Mouse (Mus musculus) ZHBTc4 (cell line): ENCODE data around the gene Arhgef25.

Experiments used
- DNase-seq: peaks from one replicate; pipeline ENCODE4 v3.0.0-alpha.2; 2011; ENCODE audit warnings: low read depth, low spot score

Gene Arhgef25

GRCm38 (mm10) chr10:127189651-127190381, at the start of gene Arhgef25:
Arhgef25 (minus strand) TSS chr10:127190083.
- DNase-seq, result no peak

- DNase-seq, result peak; percentile 85
These were observed 48.5 kb upstream of the Arhgef25 start for GRCm38 (mm10) chr10:127238241-127238824.

DNA sequence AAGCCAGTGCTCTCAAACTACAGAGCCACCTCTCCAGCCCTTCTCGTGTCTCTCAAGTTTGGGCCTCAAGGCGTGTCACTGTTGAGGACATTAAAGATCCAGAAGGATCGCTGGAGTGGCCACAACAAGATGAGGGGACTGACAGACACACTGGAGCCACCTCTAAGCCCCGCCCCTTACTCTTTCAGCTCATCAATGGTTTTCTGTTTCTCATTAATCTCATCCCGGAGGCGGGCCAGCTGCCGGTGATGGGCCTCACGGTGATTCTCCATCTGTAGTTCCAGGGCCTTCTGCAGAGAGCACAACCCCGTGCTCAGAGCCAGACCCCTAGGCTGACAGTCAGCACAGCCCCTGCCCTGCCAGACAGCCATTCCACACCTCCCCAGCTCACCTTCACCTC, 46.7 kb upstream of the Arhgef25 start:
- DNase-seq, result no peak

- peak; percentile 86 for DNase-seq
These were observed 43.3 kb upstream of the Arhgef25 start for GRCm38 (mm10) chr10:127233141-127233540.

- no peak for DNase-seq
These were observed 41.9 kb upstream of the Arhgef25 start for GRCm38 (mm10) chr10:127231741-127232140.

DNA sequence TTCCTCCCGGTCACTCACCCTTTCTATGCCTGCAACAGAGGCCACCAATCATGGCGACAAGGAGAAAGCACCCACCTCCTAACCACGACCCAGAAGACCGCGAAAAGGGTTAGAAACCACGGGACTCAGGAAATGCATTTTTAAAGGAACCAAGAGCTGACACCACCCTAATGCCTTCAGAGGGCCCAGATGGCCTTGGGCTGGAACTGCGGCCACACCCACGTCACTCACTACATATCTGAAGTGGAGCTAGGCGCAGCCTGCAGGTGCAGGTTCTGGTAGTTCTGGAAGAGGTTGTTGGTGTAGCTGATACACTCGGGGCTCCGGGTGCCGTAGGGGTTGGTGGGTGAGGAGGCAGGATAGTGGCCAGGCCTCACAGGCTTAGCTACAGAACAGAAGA, 40.8 kb upstream of the Arhgef25 start:
- DNase-seq, result peak; percentile 78

DNA sequence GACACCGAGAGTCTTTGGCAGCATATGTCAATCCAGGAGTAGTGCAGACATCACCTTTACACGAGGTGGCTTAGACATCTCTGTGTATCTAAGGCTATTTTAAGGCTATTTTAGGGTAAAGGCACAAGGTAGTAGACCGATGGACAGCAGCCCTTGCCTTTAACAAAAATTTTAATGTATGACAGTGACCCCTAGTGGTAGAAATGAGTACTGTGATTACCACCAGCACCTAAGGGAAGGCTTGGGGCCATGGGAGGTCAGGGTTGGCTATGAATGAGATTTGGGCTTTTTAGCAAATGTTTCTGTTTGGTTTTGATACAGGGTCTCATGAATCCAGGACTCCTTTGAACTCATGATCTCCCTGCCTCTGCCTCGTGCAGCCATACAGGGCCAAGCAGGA, 39.0 kb upstream of the Arhgef25 start:
- DNase-seq, result peak; percentile 81

- no peak for DNase-seq
These were observed 37.3 kb upstream of the Arhgef25 start for GRCm38 (mm10) chr10:127227163-127227562.

DNA sequence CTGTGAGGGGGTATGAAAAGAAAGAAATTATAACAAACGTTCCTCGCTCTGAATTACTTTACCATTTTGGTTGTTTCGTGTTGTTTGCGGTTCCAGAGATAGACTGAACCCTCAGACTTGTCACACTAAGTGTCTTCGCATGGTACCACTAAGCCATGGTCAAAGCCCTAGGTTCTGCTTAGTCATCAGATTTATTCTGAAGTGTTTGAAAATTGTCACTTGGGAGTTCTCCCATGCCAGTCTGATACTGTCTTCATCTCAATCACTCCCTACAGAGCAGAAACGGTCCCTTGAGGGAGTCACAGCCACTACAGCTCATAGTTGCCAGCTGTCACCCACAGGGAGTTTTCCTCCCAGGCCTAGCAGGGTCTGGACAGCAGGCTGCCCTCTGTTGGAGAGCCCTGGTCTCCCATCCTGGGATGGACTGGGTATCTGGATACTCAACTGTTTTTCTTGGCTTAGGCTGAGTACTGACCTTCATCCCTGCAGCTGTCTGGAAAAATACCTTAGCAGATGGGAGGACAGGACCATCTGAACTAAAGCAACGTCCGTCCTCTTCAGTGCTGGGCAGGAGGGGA, 36.5 kb upstream of the Arhgef25 start:
- DNase-seq, result no peak

DNA sequence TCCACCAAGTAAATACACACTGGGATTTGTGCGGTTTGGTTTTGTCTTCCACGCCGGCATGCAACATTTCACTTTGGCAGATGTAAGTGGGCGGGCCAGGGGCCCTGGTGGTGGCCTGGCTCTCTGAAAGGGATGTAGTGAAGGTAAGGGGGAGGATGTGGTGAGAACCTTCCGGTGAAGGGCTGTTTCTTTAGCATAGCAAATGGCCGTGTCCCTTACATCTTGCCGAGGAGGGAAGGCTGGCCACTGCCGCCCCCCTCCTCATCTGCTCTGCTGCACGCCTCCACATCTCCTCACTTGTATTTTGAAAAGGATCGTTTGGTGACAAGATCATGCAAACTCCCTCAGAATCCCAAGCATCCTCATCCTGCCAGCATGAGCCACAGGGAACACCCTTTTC, 35.8 kb upstream of the Arhgef25 start:
- DNase-seq, result no peak

DNA sequence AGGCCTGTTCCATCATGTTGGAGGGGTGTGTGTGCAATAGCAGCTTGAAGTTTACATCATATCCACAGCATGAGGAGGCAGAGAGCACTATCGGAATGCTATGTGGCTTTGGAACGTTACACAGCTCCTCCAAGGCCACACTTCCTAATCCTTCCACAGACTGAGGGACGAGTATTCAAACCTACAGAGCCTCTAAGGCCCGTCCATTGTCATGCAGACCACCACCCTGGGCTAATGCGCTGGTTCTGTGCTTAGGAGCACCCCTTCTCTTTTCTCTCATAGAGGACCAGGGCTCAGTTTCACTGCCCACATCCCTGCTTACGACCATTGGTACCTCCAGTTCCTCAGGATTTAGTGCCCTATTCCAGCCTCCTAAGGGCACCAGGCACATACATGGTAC, 35.3 kb upstream of the Arhgef25 start:
- DNase-seq, result peak; percentile 56

DNA sequence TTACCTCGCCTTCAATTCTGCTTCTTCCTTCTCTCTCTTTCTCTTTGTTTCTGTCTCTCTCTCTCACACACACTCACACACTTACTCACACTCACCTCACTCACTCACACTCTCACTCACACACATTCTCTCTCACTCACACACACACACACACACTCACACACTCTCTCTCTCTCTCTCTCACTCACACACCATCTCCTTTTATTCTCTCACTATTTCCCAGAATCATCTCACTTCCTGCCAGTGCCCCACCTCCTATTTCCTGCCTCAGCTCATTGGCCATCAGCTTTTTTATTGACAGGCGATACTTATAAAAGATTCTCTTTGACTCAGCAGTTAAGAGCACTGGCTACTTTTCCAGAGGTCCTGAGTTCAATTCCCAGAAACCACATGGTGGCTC, 28.5 kb upstream of the Arhgef25 start:
- DNase-seq, result no peak

DNA sequence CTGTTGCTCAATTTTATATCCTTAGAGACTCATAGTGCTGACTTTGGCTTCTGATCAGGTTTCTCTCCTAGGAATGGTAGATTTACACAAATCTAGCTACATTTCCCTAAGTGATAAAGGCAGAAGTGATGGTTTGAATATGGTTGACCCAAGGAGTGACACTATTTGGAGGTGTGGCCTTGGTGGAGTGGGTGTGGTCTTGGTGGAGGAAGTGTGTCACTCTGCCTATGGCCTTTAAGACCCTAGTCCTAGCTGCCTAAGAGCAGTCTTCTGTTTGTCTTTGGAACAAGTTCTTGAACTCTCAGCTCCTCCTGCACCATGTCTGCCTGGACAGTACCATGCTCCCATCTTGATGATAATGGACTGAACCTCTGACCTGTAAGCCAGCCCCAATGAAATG, 27.3 kb upstream of the Arhgef25 start:
- DNase-seq, result no peak

DNA sequence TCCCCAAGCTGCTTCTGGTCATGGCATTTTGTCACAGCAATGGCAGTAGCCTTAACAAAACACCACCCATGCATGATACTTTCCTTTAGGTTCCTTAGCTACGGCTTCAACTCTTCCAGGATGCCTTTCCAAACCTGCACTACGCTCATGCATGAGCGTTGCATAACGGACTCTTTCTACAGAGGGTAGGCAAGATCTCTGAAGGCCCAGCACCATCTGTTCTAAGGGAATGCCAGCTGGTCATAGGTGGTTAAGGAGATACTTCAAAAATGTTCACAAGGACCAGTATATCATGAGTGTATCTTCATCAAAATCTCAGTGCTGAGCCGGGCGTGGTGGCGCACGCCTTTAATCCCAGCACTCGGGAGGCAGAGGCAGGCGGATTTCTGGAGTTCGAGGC, 26.6 kb upstream of the Arhgef25 start:
- no peak for DNase-seq

- no peak for DNase-seq
These were observed 24.5 kb upstream of the Arhgef25 start for GRCm38 (mm10) chr10:127214422-127214803.

DNA sequence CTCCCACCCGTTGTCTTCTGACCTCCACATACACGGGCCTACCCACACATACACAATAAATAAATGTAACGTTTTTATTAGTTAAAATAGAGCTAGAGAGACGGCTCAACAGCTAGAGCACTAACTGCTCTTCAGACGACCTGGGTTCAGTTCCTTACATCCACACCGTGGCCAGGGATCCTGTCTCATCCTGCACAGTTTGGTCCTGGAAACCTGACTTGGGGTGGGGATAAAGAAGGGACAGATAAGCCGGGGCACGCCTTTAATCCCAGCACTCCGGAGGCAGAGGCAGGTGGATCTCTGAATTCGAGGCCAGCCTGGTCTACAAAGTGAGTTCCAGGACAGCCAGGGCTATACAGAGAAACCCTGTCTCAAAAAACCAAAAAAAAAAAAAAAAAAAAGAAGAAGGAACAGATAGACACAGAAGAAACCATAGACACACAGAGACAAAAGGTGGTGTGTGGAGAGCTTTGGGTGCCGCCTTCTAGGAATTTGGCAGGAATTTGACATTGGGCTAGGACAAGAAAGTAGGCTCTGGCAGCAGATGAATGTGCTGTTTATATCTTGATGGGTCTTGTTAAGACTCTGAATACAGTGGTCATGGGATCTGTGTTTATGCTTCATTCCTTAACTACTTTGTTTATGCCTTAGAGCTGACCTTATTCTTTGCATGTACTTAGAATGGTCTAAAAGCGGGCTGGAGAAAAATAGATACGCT, 24.0 kb upstream of the Arhgef25 start:
- DNase-seq, result peak; percentile 91

DNA sequence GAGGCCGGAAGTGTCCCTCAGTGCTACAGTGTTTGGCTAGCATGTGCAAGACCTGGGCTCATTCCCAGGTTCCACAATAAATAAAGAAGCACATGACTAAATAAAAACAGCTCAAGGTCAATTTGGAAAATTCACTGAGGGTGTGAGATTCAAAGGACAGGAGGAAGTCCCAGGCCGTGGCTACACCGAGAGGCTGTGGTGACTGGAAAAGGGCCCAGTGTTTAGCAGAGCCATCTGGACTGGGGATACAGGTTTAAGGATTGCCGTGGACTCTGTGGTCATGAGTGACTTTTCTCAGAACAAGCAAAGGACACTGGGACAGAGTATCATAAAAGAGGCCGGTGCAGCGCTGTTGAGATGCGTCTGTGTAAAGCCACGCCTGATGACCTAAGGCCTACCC, 23.4 kb upstream of the Arhgef25 start:
- DNase-seq, result no peak

DNA sequence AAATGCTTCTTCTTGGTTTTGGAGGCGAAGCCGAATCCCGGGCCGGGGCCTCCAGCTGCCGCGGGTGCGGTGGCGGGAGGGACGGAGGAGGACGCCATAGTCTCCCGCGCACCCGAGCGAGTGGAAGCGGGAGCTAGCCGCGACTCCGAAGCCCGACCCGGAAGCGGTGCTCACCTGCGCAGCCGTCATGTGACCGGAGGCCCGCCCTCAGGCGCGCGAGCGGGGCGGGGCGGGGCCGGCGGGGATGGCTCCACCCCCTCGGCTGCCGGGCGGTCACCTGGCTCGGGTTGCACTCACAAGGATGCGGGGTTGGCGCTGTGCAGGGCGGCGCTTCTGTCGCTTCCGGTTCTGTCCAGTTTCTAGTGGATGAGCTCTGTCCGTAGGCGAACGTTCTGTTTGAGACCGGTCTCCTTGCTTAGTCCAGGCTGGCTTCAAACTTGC, 21.6 kb upstream of the Arhgef25 start, which contains the start of gene Pip4k2c:
Gene Pip4k2c (minus strand): TSS at position 172 of the 441 bp plus-strand sequence.
- peak; percentile 97 for DNase-seq

DNA sequence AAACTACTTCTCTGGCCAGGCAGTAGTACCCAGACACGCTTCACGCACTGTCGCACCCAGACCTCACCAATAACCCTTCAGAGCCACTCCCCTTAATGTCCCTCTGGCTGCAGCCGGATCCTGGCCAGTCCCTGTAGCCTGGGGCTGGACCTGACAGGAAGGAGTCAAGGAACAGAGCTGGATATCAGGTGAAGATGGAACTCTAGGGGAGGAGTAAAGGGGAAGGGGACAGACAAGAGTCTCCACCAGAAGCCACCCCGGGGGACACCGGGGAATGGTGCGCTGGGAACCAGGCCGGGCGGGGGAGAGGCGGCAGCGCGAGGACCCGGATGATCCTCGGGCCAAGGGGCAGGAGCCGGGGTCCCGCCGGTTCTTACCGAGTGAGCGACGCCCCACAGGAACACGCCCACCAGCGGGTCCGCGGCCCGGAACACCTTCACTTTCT, 21.1 kb upstream of the Arhgef25 start:
- no peak for DNase-seq

DNA sequence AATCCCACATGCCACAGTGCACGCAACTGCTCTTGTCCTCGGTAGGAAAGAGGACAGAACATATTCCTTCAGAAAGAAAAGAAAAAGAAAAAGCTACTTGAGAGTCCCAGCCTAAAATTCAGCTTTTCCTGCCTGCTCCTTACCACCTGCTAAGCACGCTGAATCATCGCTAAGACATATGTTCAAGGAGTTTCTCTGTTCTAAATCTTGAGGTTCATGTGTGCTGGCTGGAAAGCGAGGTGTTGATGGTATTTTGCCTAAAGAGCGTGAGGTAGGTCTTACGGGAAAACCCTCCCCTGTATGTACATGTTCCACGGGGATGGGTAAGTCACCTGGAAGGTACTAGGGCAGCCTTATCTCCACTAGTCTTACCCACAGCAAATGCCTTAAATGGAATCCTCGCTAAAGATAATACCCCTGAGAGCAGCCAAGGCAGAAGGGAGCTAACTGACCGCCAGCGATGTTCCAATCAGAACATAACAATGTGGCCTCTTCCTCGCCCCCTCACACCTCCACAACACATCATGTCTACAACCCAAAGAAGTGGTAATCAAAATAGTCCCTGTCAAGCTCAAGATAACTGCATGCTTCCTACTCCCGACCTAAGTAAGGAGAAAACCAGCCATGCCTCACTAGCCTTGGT, 20.2 kb upstream of the Arhgef25 start:
- no peak for DNase-seq

- DNase-seq, result no peak
These were observed 19.0 kb upstream of the Arhgef25 start for GRCm38 (mm10) chr10:127208921-127209320.

GRCm38 (mm10) chr10:127205373-127205772, 15.5 kb upstream of the Arhgef25 start:
- DNase-seq, result no peak
